Mouse (Mus musculus) 3134 (cell line): ENCODE measurements around the gene Ddx4.

Experiments
- DNase-seq: peaks from one replicate; pipeline ENCODE4 v3.0.0-alpha.2; 2011; ENCODE audit warnings: low spot score; ENCODE audit not compliant: insufficient read length; ENCODE audit errors: extremely low read depth

Ddx4 gene

DNA sequence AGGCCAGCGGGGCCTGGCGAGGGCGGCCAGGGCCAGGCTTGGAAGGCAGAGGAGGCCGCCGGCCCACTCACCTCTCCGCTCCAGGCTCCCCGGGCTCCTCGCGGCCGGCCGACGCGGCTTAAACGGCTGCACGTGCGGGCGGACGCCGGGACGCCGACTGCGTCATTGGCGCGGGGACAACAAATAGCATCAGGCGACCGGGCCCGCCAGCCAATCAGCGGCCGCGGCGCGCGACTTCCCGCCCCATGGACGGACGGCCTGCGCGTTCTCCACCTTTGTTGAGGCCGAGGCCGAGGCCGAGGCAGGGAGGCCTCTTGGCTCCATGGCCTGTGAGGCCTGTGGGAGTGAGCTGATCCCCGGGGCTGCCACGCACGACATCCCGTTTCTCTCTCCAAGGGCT is at the start of gene Ddx4:
Gene Ddx4 (minus strand): TSS at position 271 of the 400 bp plus-strand sequence.
- DNase-seq = no peak

DNA sequence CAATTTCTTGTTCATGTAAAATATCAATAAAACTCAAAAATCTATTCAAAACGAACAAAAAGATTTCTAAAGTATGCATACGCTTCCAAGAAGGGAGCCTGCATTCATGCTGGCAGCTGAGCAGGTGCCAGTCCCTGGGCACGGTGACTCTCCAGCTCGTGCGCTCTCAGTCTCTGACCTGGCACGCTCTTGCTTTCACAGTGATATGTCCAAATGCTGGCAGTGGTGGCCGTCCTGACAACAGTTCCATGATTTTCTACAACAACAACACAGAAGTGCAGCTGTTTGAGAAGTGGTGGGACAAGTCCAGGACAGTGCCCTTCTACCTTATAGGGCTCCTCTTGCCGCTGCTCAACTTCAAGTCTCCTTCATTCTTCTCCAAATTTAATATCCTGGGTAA is 49.0 kb upstream of the Ddx4 start:
- no peak for DNase-seq

DNA sequence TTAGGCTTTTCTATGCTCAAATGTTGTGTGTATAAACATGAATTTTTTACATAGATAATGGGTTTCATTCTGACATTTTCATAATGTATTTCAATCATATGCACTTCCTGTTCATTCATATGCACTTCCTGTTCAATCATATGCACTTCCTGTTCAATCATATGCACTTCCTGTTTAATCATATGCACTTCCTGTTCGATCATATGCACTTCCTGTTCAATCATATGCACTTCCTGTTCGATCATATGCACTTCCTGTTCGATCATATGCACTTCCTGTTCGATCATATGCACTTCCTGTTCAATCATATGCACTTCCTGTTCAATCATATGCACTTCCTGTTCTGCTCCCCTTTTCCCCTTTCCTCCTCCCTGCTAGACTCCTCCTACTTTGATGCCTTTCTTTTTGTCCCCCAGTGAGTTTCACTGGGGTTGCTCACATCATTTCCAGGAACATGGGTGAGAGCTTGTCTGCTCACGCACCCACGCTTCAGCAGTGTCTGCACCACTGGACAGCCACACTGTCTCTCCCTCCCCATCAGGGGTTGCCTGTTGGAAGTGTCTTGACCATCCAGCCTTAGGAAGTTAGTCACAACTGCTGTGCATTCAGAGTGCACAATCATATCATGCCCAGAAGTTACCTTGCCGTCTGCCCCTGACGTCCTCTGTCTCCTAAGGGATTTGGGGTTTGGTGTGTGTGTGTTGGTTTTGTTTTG is 43.4 kb upstream of the Ddx4 start:
- no peak for DNase-seq

DNA sequence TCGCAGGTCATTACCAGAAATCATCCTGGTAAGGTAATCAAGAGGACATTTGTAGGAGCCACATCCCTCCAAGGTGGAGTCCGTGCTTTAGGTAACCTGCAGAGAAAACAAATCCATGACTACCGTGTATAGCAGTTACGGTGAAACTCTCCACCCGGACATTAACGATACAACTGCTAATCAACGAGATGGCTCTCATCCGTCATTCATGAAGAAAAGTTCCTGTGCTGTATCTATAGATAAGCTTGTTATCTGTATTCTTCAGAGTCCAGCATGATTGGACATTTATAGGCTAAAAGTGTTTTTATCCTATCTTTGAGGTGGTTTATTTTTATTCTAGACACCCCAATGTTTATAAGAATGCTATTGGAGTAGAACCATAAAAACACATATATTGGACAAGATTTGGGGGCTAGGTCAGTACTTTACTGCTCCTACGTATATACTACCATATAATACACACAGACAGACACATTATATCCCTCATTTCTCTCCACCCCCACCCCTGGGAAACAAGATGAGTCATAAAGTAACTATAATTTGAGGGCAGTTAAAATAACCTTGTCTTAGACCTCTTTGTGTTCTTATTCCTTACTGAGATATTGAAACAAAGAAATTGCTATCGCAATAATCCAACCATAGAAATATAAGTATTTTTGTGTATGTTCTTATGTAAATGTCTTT is 40.7 kb upstream of the Ddx4 start:
- no peak for DNase-seq

DNA sequence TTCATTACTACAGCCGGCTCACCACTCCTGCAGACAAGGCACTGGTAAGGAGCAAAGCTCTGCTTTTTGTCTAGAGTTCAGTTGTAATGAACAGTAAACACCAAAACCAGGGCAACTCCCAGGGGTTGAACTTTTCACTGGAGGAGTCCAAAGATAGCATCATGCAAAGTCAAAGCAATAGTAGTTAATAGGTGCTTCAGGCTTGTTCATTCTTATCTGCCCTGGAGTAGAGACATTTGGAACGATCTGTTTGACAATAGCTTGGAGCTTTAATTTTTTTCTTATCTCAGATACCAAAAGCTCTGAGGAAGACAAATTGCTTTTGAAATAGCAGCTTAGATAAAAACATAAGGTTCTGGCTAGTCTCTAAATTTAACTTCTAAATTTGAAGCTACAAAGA is 33.9 kb upstream of the Ddx4 start:
- DNase-seq = no peak

DNA sequence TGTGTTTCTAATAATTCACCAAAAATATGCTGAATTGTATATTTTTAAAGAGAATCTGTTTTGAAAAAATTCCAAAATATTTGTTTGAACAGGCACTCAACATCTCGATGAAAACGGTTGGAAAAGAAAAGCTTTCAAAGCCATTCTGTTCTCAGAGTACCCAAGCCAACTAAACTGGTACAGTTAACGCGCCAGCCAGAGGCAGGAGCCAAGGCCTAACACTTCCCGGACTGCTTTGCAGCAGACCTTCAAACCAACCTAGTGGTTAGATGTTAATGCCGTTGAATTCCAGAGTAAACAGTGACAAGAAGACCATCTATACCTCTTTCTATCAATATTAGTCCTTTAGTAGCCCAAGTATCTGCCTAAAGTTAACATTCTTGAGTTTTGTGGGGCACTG is 31.7 kb upstream of the Ddx4 start:
- DNase-seq = no peak

DNA sequence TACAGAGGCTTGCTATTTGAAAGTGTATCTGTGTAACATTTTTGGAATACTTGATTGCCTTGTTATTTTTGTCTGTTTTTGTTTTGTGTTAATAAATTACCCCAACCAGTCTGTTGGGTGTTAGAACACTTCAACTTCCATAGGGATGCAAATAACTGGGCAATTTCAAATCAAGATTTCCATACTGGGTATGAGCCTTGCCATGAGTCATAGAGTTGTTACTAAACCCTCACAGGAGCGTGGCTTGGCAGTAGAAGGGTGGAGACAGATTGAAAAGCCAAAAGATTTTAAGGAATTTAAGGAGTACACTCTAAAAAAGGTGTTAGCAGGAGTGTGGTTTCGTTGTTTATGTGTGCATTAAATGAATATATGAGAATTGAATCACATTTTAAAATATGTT is 31.0 kb upstream of the Ddx4 start:
- DNase-seq = peak; percentile 34

DNA sequence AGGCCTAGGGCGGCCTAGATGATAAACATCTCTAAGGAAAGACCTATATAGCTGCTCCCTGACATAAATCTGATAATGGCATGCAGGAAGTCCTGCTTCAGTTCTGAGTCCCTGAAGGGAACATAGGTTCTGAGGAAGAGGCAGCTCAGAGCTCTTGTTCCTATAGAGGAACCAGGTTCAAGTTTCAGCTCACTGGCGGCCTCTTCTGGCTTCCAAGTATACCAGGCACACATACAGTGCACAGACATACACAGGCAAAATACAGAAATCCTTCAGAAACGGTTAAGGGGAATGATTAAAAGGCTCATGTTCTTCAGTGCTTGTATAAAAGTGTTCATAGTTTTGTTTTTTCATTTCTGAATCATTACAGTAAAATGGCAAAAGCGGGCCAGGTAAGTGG is 25.9 kb upstream of the Ddx4 start:
- DNase-seq = no peak

DNA sequence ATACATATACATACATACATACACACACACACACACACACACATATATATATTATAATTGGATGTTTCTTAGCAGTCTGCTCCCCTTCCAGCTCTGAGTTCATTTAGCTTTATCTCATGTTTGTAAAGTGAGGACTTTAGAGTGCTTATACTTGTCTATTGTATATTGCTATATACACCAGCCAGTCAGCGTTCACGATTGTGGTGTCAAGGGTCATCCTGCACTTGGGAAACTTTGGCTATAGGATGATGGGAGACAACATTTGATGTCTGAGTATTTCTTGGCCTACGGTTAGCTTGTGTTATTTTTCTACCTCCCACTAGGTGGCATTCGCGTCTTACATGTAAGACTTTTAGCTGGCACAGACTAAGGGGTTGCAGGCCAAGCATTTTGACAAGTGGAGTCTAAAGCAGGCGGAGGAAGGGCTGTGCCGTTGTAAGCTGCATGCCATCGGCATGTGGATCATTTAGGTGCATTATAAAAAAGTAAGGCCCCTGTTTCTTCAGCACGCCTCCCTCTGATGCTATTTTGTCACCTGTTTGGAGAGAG is 21.7 kb upstream of the Ddx4 start:
- peak; percentile 20 for DNase-seq

DNA sequence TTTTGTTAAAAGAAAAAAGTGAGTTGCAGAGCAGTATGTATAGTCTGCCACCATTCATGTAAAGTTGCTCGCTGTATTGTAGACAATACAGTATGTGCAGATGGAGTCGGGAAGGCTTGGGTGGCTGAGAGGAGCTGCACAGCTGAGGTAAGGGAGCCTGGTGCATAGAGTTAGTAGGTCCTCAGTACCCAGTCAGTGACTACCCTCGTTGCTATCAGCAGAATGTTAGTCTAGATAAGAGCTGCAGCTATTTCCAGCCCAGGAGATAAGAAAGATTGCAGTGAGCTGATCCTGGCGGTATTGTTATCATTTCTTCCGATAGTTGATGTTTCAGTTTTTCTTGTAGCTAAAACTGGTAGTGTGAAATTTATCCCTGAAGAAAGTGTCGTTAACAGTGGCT is 20.5 kb upstream of the Ddx4 start:
- DNase-seq = no peak

DNA sequence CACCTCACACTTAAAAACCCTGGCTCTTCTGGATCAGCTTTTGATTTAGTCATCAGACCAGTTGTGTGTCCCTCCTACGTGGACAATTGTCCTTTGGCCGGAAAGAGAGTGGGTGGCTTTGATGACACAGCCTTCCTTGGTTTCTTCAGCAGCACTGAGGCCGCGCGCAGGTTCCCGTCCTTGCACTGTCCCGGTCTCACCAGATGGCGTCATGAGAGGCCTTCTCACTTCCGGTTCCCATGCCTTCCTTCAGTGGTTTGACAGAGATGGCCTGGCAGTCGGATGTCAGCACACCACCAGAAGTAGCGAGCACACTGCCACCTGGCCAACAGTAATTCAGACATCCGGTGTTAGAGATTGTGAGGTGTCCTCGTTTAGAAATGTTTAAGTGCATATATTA is 19.4 kb upstream of the Ddx4 start:
- DNase-seq = no peak

DNA sequence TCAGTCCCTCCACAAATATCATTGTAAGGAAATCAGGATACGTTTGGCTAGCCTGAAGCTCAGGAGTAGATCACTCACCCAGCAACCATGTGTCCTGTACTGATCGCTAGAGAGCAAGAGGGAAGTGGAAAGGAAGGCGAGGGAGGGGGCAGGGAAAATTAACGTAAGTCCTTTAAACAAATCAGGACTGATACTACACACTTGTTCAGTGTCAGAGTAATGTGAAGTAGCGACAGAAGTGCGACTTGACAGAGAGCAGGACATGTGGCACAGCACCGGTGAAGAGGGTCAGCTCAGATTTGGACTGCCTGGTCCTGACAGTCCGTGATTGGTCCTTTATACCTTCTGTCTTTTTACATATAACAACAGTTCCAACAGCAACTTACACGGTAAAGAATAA is 14.9 kb upstream of the Ddx4 start:
- no peak for DNase-seq

DNA sequence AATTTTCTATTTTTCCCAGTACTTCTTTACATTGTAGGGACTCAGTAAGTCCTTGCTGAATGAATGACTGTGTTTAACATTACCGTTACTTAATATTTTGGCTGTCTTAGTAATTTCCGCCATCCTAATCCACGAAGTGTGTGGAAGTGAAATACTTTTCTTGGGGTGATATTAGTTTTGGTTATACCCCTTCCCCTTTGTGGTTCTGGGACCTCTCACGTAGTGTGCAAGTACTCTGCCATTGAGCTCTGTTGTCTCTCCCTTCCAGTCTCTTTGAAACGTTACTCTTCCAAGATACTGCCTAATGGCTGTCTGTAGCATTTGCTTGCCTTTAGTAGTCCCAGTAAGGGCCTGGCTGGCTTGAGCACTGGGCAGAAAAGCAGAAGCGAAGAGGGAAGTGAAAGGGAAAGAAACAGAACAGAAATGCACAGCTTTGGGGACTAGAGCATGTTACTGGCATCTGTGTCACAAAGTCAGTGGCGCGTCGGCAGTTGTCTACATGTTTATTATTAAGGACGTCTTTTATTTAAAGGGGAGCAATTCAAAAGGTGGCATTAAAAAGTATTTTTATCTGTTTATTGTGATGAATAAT is 14.3 kb upstream of the Ddx4 start:
- DNase-seq = no peak

DNA sequence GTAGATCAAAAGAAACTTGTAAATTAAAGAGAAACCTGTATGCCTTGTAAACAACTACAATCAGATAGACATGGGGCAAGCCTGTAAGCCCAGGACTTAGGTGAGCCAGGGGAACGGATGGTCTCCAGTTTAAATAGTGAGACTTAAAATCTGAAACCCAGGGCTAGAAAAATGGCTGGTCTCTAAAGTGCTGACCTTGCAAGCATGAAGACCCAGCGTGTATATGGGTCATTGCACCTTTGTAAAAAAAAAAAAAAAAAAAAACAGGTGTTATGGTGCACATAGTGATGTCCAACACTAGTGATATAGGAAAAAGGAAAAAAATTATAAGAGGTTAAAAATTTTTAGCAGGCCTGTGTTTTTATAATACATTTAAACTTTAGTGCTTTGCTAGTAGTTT is 9.4 kb upstream of the Ddx4 start:
- DNase-seq = no peak

DNA sequence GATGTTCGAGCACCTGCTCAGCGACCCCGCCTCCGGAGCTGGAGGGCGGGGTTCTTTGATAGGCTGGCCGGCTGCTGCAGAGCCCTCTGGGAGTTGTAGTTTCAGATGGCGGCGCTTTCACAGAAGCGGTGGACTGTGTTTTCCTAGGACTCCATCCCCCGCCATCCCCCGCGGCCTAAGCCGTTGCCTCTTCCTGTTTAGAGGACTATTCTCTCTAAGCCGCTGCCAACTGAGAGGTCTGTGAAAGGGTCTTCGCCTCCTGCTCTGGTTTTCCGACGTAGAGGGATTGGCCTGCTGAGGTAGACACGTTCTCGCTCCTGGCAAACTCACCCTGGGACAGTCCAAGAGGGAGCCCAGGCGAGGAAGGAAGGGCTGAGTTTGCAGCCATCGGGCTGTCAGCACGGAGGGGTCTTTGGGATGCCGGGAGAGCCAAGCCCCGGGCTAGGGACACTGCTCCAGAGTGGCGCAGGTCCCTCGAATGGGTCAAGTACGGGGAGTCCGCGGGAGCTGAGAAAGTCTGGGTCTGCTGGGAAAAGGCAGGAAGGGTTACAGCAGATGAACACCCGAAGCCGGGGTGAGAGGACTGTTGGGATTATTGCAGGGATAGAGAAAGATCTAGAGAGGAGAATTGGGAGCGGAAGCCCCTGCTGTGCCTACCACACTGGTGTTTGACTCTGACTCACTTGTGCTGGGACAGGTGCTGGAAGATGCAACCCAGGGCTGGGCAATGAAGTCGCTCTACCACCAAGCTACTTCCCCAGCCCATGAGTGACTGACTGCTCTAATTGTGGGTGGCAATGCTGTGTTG is 8.5 kb upstream of the Ddx4 start, which contains the start of gene Slc38a9:
Gene Slc38a9 (plus strand): TSS at position 178 of the 808 bp plus-strand sequence.
- DNase-seq = peak; percentile 82

DNA sequence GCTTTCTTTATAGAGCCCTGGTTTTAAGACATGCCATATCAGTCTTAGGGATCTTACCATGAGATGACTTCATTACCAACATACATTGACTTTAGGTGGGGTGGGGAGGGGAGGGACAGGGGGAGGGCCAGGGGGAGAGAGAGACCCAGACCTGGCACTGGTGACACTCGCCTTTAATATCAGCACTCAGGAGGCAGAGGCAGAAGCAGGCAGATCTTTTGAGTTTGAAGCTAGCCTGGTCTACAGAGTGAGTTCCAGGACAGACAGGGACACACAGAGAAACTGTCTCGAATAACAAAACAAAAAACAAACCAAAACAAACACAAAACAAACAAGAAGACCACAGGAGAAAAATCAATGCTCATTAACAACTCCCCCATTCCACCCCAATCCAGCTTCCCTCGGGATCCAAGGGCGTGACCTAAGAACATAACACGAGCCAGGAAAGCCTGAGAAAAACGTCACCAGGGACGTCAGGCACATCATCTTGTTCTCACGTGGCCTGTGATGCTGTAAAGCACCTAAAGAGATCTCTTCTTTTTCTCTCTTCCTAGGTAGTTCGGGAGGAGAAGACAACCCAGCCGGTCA is 7.8 kb upstream of the Ddx4 start:
- no peak for DNase-seq

DNA sequence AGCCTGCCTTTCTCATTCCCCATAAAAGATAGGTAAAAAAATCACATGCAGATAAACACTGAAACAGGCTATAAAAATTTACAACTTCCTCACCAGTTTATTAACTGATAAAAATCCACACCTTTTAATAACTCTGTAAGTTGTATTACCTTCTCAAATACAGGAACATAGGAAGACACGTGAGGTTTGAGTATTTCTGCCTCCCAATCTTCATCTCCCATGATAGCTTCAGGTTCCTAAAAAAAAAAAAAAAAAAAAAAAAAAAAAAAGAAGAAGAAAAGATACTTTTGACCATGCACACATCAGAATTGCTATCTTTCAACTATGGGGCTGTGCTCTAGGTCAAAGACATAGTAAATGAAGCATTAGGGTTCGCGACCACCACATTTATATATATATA is 1.1 kb downstream of the Ddx4 start:
- DNase-seq = no peak

DNA sequence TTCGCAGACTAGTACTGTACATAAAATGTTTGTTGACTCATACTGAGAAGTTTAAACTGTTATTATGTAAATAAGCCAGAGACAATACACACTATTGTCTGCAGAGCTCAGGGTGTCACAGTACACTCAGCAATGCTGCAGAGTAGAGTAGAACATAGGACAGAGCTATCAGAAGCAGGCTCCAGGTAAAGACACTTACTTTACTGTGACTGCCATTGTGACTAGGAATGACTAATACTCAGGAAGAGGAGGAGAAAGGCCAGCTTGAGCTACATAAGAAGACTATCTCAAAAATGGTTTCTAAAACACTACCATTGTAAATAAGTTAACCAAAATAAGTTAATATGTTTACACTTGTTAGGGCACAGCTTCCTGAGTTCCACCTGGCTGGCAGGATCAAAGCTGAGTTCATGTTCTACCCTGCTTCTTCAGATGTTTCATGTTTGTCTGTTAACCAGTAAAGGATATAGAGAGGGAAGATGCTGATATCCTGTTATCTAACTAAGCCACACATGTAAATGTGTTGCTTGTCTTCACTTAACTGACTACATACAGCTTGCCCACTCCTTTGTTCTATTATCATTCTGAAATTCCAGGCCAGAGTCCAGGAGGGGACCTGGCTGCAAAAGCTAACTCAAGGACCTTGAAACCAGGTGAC is 6.6 kb downstream of the Ddx4 start:
- DNase-seq = no peak

DNA sequence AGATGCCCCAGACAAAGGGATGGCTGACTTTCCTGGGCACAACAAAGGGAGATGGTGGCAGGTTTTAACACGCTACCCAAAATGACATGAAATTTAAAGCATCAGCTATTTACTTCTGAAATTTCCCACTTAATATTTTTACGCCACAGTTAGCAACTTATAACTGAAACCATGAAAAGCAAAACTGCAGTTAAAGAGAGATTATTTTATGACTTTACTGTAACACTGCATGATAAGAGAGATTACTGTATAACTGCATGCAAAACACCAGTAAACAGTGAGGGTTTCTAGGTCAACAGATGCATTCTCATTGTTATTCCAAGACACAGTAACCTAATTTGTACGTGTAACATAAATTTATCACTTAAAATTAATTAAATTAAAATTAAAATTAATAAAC is 7.3 kb downstream of the Ddx4 start:
- no peak for DNase-seq

DNA sequence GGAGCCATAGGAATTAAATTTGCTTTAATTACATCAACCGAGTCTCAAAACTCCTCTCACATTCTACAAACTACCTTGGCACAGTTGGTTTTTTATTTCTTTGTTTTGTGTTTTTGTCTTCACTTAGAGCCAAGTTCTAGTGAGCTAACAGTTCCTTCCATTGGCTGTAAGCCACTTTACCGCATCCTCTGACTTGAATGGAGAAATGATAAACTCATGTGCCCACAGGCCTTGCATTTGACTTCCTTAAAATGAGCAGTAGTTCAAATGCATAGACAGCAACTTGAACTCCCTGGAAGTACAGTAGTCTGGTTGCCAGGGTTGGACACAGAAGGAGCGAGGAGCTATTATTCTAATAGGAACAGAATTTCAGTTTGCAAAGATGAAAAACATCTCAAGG is 9.4 kb downstream of the Ddx4 start:
- DNase-seq = no peak
